Mouse (Mus musculus) urinary bladder, postnatal 4 days (tissue): Measurements from ENCODE around the gene Syce2.
"Not testable (repeated sequence)": the region's sequence is repeated elsewhere in the genome, so short reads cannot be mapped to it uniquely, and the experiment has no call there.

Source experiments
- DNase-seq, 2 experiments: peaks; one replicate each; pipeline ENCODE4 v3.0.0; 2021 to 2022; ENCODE audit warnings: low spot score in 2 of 2

The Syce2 gene

DNA sequence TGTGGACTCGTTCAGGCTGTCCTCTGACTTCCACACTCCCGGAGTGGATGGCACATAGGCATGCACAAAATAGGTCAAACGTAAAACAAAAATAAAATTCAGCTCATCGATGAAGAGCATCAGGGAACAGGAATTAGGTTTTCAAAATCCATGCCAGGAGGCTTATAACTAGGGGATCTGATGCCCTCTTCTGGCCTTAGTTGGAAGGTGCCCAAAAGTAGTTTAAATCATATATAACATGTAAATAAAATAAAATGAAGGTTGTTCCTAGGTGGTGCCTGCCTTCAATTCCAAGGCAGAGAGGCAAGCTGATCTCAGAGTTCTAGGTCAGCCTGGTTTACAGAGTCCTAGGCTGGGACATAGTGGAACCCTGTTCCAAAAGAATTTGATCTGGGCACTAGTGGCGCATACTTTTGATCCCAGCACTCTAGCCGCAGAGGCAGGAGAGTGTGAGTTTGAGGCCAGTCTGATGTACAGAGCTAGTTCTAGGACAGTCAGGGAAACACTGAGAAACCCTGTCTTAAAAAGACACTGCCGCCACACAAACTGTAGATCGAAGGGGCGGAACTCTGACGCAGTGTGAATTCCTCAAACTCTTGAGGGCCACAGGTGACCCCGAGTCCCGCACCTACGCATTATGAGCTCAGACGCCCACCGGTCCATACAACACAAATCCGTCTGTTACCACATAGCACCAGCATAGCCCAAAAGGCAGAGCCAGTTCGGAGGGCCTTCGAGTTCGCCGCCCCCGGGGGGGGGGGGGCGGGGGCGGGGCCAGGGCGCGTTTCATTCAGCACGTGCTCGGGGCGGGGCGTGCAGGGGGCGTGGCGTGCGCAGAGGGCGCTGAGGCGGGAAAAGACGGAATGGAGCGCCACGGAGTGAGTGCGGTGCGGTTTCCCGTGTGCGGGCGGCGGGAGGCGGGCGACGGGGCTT is at the start of gene Syce2:
Gene Syce2, plus strand, starts transcription at position 736 of the 933 bp plus-strand sequence.
- DNase-seq: peak; percentile 71 to 87

- DNase-seq: no peak
These were observed 49.2 kb upstream of the Syce2 start, which contains the start of gene Dand5 for GRCm38 (mm10) chr8:84822723-84823122. TSS of gene Dand5 (minus strand) at chr8:84822823.

DNA sequence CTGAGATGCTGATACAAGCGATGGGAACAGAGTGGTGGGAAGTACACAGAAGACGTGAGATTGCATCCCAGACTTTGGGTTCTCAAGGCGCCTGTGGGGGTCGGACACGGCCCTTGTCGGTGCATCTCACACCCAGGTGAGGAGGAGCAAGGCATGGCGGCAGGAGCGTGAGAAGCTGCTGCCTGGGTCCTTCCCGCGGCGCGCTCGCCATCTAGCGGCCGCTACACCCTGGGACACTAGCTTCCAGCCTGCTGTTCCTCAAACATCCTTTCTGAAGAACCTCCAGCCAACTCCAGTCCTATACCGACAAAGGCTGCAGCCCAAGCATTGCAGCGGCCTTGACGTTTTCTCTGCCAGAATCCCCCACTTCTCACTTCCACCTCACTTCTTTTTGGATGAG is 48.3 kb upstream of the Syce2 start:
- peak in 1 of 2 experiments; percentile 48 for DNase-seq

DNA sequence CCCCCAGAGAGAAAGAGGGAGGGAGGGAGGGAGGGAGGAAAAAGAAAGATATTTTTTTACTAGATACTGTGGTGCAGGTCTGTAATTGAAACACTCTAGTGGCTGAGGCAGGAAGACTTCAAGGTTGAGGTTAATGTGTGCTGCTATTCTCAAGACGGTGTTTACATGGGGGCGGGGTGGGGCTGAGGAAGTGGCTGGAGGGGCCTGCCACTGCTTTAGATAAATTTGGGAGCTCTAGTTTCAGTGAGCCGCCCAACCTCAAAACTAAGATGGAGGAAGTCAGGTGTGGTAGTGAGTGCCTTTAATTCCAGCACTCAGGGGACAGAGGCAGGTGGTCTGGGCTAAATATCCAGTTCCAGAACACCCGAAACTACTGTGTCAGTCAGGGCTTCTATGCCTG is 46.3 kb upstream of the Syce2 start:
- no peak for DNase-seq

DNA sequence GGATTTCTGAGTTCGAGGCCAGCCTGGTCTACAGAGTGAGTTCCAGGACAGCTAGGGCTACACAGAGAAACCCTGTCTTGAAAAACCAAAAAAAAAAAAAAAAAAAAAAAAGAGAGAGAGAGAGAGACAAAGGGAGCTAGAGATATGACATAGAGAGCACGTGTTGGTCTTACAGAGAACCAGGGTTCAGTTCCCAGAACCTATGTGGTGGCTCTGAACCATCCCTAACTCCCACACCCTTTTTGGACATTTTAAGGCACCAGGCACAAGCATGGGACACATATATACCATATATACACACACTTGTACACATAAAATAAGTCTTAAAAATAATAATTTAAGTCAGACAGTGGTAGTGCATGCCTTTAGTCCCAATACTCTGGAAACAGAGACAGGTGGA is 45.4 kb upstream of the Syce2 start:
- not testable (repeated sequence) for DNase-seq

DNA sequence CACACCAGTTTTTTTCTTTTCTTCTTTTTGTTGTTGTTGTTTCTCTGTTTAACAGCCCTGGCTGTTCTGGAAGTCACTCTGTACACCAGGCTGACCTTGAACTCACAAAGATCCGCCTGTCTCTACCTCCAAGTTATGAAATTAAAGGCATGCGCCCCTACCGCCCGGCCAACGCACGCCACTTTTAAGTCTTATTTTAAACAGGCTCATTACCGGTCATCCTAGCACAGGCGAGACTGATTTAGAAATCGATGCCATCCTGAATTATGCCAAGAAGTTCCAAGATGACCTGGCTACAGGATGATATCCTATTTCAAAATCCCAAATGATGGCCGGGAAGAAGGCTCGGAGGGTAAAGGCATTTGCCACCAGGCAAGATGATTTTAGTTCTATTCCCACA is 40.4 kb upstream of the Syce2 start, which contains the start of gene Gadd45gip1:
Gene Gadd45gip1, plus strand, starts transcription at position 33 of the 400 bp plus-strand sequence.
- no peak for DNase-seq

DNA sequence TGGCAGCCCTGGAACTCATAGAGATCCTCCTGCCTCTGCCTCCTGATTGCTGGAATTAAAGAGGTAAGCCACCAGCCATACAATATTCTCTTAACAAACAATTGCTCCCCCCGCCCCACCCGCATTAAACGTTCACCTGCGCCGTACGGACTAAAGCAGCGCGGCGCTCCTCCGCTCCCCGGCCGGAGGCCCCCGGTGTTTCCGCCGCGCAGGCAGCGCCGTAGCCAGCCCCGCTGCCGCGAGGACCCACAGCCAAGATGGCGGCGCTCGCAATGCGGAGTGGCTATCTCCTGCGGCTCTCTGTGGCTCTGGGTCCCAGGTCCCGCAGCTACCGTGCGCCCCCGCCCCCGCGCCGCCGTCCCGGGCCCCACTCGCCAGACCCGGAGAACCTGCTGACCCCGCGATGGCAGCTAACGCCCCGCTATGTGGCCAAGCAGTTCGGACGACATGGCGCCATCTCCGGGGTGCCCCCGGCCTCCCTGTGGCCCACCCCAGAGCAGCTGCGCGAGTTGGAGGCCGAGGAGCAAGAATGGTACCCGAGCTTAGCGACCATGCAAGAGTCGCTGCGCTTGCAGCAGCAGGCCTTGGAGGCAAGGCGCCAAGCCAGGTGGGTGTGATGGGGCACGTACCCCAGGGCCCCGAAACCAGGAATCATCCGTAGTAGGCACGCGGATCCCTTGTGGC is 39.7 kb upstream of the Syce2 start:
- DNase-seq: peak; percentile 74 to 77

- no peak for DNase-seq
These were observed 38.9 kb upstream of the Syce2 start for GRCm38 (mm10) chr8:84832759-84833742.

DNA sequence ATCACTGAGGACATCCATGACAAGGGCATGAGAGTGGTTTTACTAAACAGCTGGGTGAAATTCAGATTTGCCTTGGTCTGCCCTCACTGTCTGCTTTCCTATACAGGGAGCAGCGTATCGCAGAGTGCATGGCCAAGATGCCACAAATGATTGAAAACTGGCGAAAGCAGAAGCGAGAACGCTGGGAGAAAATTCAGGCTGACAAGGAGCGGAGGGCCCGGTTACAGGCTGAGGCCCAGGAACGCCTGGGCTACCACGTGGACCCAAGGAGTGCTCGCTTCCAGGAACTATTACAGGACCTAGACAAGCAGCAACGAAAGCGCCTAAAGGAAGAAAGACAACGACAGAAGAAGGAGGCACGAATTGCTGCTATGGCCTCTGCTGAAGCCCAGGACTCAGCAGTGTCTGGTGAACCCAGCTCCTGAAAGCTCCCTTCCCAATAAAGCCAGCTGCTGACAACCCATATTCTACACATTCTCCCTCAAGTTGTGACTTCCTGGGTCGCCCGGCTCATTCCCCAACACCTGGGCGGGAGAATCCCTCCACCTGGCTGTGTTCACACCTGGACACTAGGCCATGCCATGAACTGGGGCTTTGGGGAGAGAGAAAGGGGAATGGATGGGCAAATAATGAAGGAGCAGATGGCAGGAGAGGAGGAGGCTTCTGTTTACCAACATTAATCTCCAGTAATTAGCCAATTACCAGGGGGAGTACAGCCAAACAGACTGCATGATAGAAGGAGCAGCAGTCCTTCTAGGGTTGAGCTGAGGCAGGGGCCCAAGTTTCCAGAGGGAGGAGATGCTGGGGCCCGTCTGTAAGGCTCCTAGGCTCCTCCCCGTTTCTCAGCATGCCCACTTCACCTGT is 37.7 kb upstream of the Syce2 start:
- DNase-seq: no peak

DNA sequence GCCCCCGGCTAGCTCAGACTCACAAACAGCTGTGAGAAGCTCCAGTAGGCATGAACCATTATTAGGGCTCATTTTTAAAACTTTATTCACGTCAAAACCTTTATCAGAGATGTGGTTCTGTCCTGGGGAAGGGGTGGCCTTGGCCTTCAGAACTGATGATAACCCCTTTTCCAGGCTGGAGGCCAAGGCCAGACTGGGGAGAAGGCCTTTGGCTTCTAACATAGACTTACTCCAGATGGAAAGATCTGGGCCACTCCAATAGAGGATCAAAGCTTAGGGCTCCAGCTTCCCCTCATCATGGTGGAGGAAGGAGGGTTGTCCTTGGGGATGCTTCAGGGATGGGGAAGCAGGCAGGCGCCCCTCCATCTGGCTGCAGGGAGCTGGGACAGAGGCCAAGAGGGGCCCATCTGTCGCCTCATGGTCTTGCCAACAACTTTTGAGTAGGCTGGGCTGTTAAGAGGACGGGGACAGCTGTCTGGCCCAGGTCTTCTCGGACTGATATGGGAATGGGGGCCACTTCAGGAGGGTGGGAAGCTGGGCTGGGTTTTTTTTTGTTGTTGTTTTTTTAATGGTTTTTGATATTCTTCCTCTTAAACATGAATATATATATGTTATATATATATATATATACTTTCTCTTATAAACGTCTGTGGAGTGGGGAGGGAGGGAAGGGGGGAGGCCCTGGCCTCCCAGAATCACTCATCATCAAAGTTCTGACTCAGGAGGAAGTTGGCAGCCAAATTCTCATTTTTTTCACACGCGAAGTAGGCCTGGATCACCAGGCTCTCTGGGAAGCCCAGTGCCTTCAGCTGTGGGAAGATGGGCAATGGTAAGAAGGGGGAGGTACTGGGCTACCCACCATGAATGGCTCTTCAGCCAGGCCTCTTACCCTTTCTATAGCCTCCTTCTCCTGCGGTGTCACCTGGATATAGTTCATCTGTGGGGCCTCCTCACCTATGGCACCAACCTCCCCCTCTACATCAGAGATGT is 36.8 kb upstream of the Syce2 start:
- peak in 1 of 2 experiments; percentile 69 for DNase-seq

DNA sequence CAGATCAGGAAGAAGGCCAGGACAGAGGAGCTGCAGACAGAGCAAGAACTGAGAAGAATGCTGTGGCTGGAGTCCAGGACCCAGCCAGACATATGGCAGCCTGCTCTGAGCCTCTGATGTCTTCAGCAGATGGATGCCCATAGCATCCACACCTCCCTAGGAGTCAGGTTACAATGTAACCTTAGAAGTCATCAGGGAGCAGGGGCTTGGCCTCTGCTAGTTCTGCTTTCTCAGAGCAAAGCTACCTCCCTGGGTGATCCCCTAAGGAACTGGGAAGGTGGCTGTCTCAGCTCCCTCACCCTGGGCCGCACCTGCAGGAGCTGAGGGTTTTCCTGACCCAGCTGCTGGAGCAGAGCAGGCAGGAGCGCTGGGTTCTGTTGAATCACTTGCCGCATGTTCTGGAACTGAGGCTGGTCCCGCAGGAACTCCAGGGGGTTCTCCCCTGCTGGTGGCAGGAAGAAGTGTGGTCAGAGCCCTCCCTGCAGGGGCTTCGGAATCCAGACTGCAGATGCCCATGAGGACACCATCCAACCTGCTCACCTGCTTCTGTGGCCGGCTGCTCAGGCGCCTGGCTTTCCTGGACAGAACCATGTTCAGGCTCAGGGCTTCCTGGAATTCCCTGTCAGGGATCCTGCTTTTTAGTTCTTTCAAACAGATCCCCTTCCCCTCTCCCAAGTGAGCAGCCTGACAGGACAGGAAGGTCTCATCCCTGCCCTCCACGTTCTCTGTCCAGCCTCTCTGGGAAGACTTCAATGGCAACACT is 34.6 kb upstream of the Syce2 start:
- no peak for DNase-seq

- no peak for DNase-seq
These were observed 33.9 kb upstream of the Syce2 start for GRCm38 (mm10) chr8:84837912-84838470.

DNA sequence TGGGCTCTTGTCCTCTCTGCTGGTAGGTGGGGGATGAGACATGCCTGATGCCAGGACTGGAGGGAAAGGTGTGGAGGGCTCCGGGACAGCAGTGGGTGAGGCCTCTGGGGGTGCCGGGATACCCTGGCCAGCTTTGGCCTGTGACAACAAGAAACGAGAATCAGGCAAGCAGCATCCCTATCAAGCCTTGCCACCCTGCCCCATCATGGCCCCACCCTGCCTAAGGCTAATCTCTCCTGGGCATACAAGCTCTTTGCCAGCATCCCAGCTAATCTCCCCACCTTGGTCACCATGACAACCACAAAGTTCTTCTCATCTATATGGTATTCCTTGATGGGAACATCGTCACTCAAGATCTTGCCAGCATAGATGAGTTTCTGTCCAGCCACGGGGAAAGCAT is 33.4 kb upstream of the Syce2 start:
- no peak for DNase-seq

DNA sequence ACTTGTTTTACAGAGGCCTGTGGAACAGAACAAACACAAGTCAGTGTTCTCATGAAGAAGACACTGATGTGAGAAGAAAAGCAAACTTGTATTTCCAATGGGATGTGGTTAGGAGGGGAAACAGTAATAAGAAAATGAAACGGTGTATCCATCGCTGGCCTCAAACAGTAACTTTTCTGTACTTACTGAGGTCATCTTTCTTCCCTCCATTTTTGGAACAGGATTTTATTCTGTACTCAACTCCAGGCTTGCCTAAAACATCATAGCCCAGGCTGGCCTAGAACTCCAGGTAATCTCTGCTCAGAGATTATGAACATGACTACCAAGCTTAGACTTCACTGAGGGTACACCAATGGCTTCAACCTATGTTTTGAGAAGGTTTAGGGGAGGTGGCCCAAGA is 32.5 kb upstream of the Syce2 start:
- DNase-seq: no peak

- no peak for DNase-seq
These were observed 32.0 kb upstream of the Syce2 start for GRCm38 (mm10) chr8:84839875-84840247.

DNA sequence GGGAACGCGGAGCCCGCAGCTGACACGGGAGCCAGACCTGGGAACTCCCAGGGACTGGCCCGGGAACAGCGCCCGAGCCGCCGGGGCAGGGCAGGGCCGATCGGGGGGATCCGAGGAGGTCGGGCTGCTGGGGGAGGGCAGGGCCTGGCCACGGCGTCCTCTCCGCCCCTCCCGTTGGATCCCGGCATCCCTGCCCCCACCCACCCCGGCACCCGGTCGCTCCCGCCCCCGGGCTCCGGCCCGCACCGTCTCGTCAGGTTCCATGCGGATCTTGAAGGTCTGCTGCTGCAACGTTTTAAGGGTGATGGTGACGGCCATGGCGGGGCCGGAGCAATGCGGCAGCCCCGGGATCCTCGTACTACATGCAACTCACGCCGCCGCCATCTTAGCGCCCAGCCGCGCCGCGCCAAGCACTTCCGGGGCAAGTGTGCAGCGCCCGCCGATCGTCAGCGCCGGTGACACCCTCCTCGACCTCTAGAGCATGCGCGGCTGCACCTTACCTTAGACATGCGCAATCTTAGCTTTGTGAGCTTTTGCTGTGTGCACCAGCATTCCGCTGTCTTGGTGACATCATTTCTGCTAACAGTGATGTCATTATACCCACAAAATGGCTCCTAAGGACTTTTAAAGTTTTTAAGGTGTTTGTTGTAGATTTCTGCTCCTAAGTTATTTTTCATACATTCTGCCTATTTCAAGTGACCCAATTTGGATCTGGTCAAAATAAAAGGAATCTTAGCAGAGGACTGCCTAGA is 31.5 kb upstream of the Syce2 start, which contains the start of gene Rad23a:
Gene Rad23a, minus strand, starts transcription at position 418 of the 752 bp plus-strand sequence.
- DNase-seq: peak; percentile 87 to 91

GRCm38 (mm10) chr8:84841514-84841913 is 30.4 kb upstream of the Syce2 start:
- no peak for DNase-seq
